Mouse (Mus musculus) urinary bladder, postnatal 14 days (tissue): ENCODE measurements around the gene Coro1b.
A peak's percentile ranks its signal among the peaks of the same experiment; 100 is the strongest.

Experiments
- DNase-seq: peaks from one replicate; pipeline ENCODE4 v3.0.0; 2021; ENCODE audit warnings: low spot score

Coro1b gene

GRCm38 (mm10) chr19:4191528-4192250 is 43.3 kb downstream of the Coro1b start, which contains the start of gene Ppp1ca:
Gene Ppp1ca, plus strand, starts transcription at chr19:4192065.
- DNase-seq = peak; percentile 98

- no peak for DNase-seq
Measured at GRCm38 (mm10) chr19:4192251-4192985, 44.0 kb downstream of the Coro1b start.

GRCm38 (mm10) chr19:4193129-4193528 is 44.7 kb downstream of the Coro1b start:
- DNase-seq = no peak

GRCm38 (mm10) chr19:4194021-4194724 is 45.8 kb downstream of the Coro1b start:
- DNase-seq = no peak

GRCm38 (mm10) chr19:4194776-4195650 is 46.6 kb downstream of the Coro1b start:
- no peak for DNase-seq

- DNase-seq = no peak
Measured at GRCm38 (mm10) chr19:4196048-4196447, 47.6 kb downstream of the Coro1b start.

GRCm38 (mm10) chr19:4196548-4196947 is 48.1 kb downstream of the Coro1b start:
- DNase-seq = no peak

- no peak for DNase-seq
Measured at GRCm38 (mm10) chr19:4197180-4197579, 48.8 kb downstream of the Coro1b start.

GRCm38 (mm10) chr19:4201291-4201909 is 53.0 kb downstream of the Coro1b start, which contains the start of gene Rad9a:
Gene Rad9a, minus strand, starts transcription at chr19:4201662.
- peak; percentile 97 for DNase-seq

- DNase-seq = no peak
Measured at GRCm38 (mm10) chr19:4202149-4202548, 53.7 kb downstream of the Coro1b start.

GRCm38 (mm10) chr19:4203148-4203547 is 54.7 kb downstream of the Coro1b start:
- DNase-seq = no peak
